Mouse (Mus musculus) splenic B cell, adult 2 months (primary cell): ENCODE measurements at regions not wholly inside any gene's neighbourhood (a gene's known extent, or its start where the extent isn't known, plus 50 kb on each side); places are given as distances from the start of the nearest gene placed in this dataset.

ENCODE experiments used
- DNase-seq: peaks from one replicate; pipeline ENCODE4 v3.0.0-alpha.2; 2011; ENCODE audit warnings: low read depth, low spot score
- H3K27me3 ChIP-seq: 2 replicates; pipeline ENCODE4 v1.6.1; 2012; ENCODE audit warnings: mild to moderate bottlenecking, low read length, moderate library complexity, mixed read lengths; ENCODE audit not compliant: control insufficient read depth, poor library complexity, insufficient read depth, severe bottlenecking
- H3K36me3 ChIP-seq: 2 replicates; pipeline ENCODE4 v1.6.1; 2012; ENCODE audit warnings: mild to moderate bottlenecking, low read length, moderate library complexity, mixed read lengths; ENCODE audit not compliant: control insufficient read depth, poor library complexity, insufficient read depth, severe bottlenecking

GRCm38 (mm10) chr8:78162046-78162445 is 51.1 kb upstream of the Ttc29 start:
- H3K27me3 ChIP-seq = no peaks in the 10 kb centered on the region
- no peaks in the 10 kb centered on the region for H3K36me3 ChIP-seq
- DNase-seq = no peak

DNA sequence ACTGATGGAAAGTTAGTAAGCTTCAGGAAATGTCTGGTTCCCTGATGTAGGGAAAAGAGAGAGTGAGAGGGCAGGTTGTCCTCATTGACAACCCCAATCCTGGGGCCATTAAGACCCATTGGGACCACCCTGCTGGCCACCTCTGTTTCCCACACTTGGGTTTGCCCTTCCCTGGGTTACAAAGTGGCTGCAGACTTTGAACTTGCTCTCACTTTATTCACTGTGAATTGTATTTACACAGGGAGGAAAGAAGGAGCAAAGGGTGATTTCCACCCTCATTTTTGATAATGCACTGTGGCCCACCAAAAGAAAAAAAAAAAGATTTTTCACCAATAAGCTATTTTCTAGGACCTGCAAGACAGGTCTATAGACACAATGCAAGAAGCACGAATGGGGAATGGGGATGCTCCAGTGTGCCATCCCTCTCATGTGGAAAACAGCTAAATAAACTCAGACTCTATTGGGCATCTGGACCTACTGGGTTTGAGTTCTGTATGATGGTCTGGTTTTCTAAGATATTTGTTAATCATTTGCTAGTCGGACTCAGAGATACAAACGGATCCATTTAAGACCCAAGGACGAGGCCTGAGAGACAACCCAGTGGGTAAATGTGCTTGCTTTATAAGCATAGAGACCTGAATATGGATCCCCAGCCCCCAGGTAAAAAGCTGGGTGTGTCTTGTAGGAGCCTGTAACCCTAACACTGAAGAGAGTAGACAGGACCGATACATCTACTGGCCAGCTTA is 50.2 kb upstream of the Ttc29 start:
- Histone ChIP-seq H3K36me3 (no peaks in the 10 kb centered on the region), H3K27me3 (no peaks in the 10 kb centered on the region)
- no peak for DNase-seq
